ENCODE assay signal across 14 mouse cellular contexts in genomic region chr16:57485265-57485664, GRCm38 (mm10).
DNase-seq lines count a peak whose midpoint lies in the region; ATAC-seq and TF ChIP-seq lines count a peak whose summit lies in the region.
"Had no signal": no experiment of that assay in that cellular context is flagged by ENCODE, and none has a peak within 500 bp of the region (broad histone marks: within the 10 kb centered on the region; RNA-seq: fewer than 3 reads in every experiment).

No protein-coding gene starts in this region.

- 77% methylated on average over 9 of the region's 9 CpGs for WGBS in kidney, adult 2 months
- 70% methylated on average over 9 of the region's 9 CpGs for WGBS in kidney, embryonic 16.5 days
- 48% methylated on average over 9 of the region's 9 CpGs for WGBS in stomach, postnatal 0 days

- H3K27ac ChIP-seq in kidney, adult 2 months (ENCODE audit: insufficient read depth, low read depth, low read length): no peak overlapping the region
- H3K27ac ChIP-seq in kidney, embryonic 16.5 days (ENCODE audit: low read length): no peak overlapping the region
- peak overlapping the region; percentile 52 for H3K27ac ChIP-seq in MEL (ENCODE audit: control insufficient read depth, low read depth, low read length)
- H3K27ac ChIP-seq in stomach, postnatal 0 days (replicated peaks): no peak overlapping the region
- H3K27ac ChIP-seq: hindbrain, embryonic 13.5 days; midbrain, embryonic 15.5 days had no signal

- H3K36me3 ChIP-seq in kidney, adult 2 months (ENCODE audit: control insufficient read depth, insufficient read depth, low read length): no peaks in the 10 kb centered on the region
- no peaks in the 10 kb centered on the region for H3K36me3 ChIP-seq in kidney, embryonic 16.5 days (ENCODE audit: insufficient read depth, low read length)
- H3K36me3 ChIP-seq in MEL (ENCODE audit: control insufficient read depth in 1 of 2, insufficient read depth in 2 of 2, low read length in 2 of 2): peaks cover 0 to 33% of the 10 kb centered on the region in 2 experiments; a peak in 2 of 4 replicates
- no peaks in the 10 kb centered on the region for H3K36me3 ChIP-seq in stomach, postnatal 0 days (ENCODE audit: control insufficient read depth, insufficient read depth, low read length)
- H3K36me3 ChIP-seq: hindbrain, embryonic 13.5 days; limb, embryonic 12.5 days; midbrain, embryonic 15.5 days had no signal

- ATAC-seq in kidney, embryonic 16.5 days (ENCODE audit: low FRiP score, low TSS enrichment): no peak
- ATAC-seq in stomach, postnatal 0 days (ENCODE audit: low FRiP score, low TSS enrichment): no peak
- ATAC-seq: activated CD4-positive, CD25-positive, alpha-beta regulatory T cell, adult 4 months; midbrain, embryonic 15.5 days had no signal

- H3K9me3 ChIP-seq in kidney, embryonic 16.5 days (ENCODE audit: low read length): no peaks in the 10 kb centered on the region
- no peaks in the 10 kb centered on the region for H3K9me3 ChIP-seq in MEL (replicated peaks; ENCODE audit: insufficient read depth, low read length)
- no peaks in the 10 kb centered on the region for H3K9me3 ChIP-seq in stomach, postnatal 0 days (ENCODE audit: control insufficient read depth, low read length)
- H3K9me3 ChIP-seq: hindbrain, embryonic 13.5 days; limb, embryonic 12.5 days; midbrain, embryonic 15.5 days had no signal

- no peak overlapping the region for H3K4me3 ChIP-seq in kidney, adult 2 months (ENCODE audit: insufficient read depth, low read depth, low read length)
- H3K4me3 ChIP-seq in kidney, embryonic 16.5 days (ENCODE audit: low read length): no peak overlapping the region
- peak overlapping the region in 1 of 2 experiments; percentile 1; a peak in 1 of 4 replicates for H3K4me3 ChIP-seq in MEL (ENCODE audit: control insufficient read depth in 1 of 2, insufficient read depth in 1 of 2, low read depth in 2 of 2, low read length in 2 of 2)
- no peak overlapping the region for H3K4me3 ChIP-seq in stomach, postnatal 0 days (ENCODE audit: low read depth, low read length)
- H3K4me3 ChIP-seq: hindbrain, embryonic 13.5 days; limb, embryonic 12.5 days; midbrain, embryonic 15.5 days had no signal

- peaks cover 2% of the 10 kb centered on the region; the same call in 1 of the 2 replicates for H3K79me2 ChIP-seq in MEL (ENCODE audit: control insufficient read depth, insufficient read depth, low read length, poor library complexity)

- no peak for TF ChIP-seq POLR2A in kidney, adult 2 months (IDR thresholded peaks at IDR 0.05; ENCODE audit: low read depth, low read length)
- no peak for TF ChIP-seq POLR2A in MEL (IDR thresholded peaks at IDR 0.05; ENCODE audit: control insufficient read depth in 1 of 2, insufficient read depth in 1 of 2, low read depth in 1 of 2, low read length in 2 of 2, poor library complexity in 1 of 2)
- TF ChIP-seq POLR2A in brain, embryonic 14.5 days (IDR thresholded peaks at IDR 0.05; ENCODE audit: borderline replicate concordance, extremely low read depth, insufficient read depth, insufficient read length, poor library complexity, severe bottlenecking): no peak

- H3K27me3 ChIP-seq in kidney, adult 2 months (replicated peaks; ENCODE audit: control insufficient read depth, insufficient read depth, low read length): no peaks in the 10 kb centered on the region
- no peaks in the 10 kb centered on the region for H3K27me3 ChIP-seq in kidney, embryonic 16.5 days (ENCODE audit: insufficient read depth, low read length)
- H3K27me3 ChIP-seq in MEL (ENCODE audit: control insufficient read depth in 1 of 2, insufficient read depth in 2 of 2, low read length in 2 of 2): no peaks in the 10 kb centered on the region
- H3K27me3 ChIP-seq in stomach, postnatal 0 days (ENCODE audit: control insufficient read depth, insufficient read depth, low read length): no peaks in the 10 kb centered on the region
- H3K27me3 ChIP-seq: hindbrain, embryonic 13.5 days; limb, embryonic 12.5 days; midbrain, embryonic 15.5 days had no signal

- no peaks in the 10 kb centered on the region for H3K4me1 ChIP-seq in kidney, adult 2 months (ENCODE audit: control insufficient read depth, insufficient read depth, low read length)
- H3K4me1 ChIP-seq in kidney, embryonic 16.5 days (ENCODE audit: insufficient read depth, low read length): peaks cover 25% of the 10 kb centered on the region; the same call in 1 of the 2 replicates
- peaks cover 19 to 30% of the 10 kb centered on the region in 2 experiments for H3K4me1 ChIP-seq in MEL (ENCODE audit: control insufficient read depth in 1 of 2, insufficient read depth in 2 of 2, low read length in 2 of 2)
- H3K4me1 ChIP-seq in stomach, postnatal 0 days (replicated peaks; ENCODE audit: control insufficient read depth, insufficient read depth): no peaks in the 10 kb centered on the region; the same call in none of the 2 replicates
- H3K4me1 ChIP-seq: midbrain, embryonic 15.5 days had no signal

- no peak for TF ChIP-seq CTCF in kidney, adult 2 months (conservative IDR thresholded peaks at IDR 0.05; ENCODE audit: insufficient read depth, insufficient read length, low read depth, low read length)
- TF ChIP-seq CTCF in MEL (IDR thresholded peaks at IDR 0.05 in 2 of 3, conservative IDR thresholded peaks at IDR 0.05 in 1 of 3; ENCODE audit: control insufficient read depth in 1 of 3, insufficient read depth in 1 of 3, low read depth in 2 of 3, low read length in 3 of 3, poor library complexity in 1 of 3, severe bottlenecking in 1 of 3): no peak
- TF ChIP-seq CTCF in brain, embryonic 14.5 days (IDR thresholded peaks at IDR 0.05; ENCODE audit: borderline replicate concordance, extremely low read depth, insufficient read depth, insufficient read length): no peak
- TF ChIP-seq CTCF in stomach, postnatal 0 days (IDR thresholded peaks at IDR 0.05; ENCODE audit: low read depth): no peak

- peak; percentile 37 for DNase-seq in kidney, adult 2 months
- peak; percentile 83 for DNase-seq in MEL (ENCODE audit: low read depth, low spot score)
- DNase-seq in brain, embryonic 14.5 days (ENCODE audit: low read depth): peak; percentile 27
- peak; percentile 67 for DNase-seq in heart, postnatal 4 days
- no peak for DNase-seq in cerebellum, adult 11 months
- DNase-seq in stomach, postnatal 0 days (ENCODE audit: low spot score): no peak
- DNase-seq: cerebellum, adult 8-10 months; gastrocnemius, postnatal 36 days; thymus, postnatal 36 days had no signal

- no peak for TF ChIP-seq RAD21 in MEL (IDR thresholded peaks at IDR 0.05; ENCODE audit: low read depth, low read length)

- H3K9ac ChIP-seq in kidney, embryonic 16.5 days (replicated peaks; ENCODE audit: low read length): no peak overlapping the region
- H3K9ac ChIP-seq in MEL (ENCODE audit: control insufficient read depth, low read depth, low read length, poor library complexity, severe bottlenecking): no peak overlapping the region
- H3K9ac ChIP-seq in stomach, postnatal 0 days (ENCODE audit: low read length): no peak overlapping the region
- H3K9ac ChIP-seq: hindbrain, embryonic 13.5 days; limb, embryonic 12.5 days; midbrain, embryonic 15.5 days had no signal

- no peak overlapping the region for H3K4me2 ChIP-seq in kidney, embryonic 16.5 days (replicated peaks; ENCODE audit: low read depth, low read length)
- no peak overlapping the region for H3K4me2 ChIP-seq in stomach, postnatal 0 days (replicated peaks; ENCODE audit: low read depth)
- H3K4me2 ChIP-seq: hindbrain, embryonic 13.5 days; limb, embryonic 12.5 days; midbrain, embryonic 15.5 days had no signal

- peak; percentile 58 to 62 for TF ChIP-seq EP300 in MEL (IDR thresholded peaks at IDR 0.05; ENCODE audit: low read depth in 1 of 2, low read length in 2 of 2)
- TF ChIP-seq EP300 in stomach, postnatal 0 days (optimal IDR thresholded peaks at IDR 0.05): no peak

TF ChIP-seq in MEL, 35 proteins besides CTCF, POLR2A, EP300 and RAD21:
- peak; percentile 71 for TF ChIP-seq MYC (IDR thresholded peaks at IDR 0.05; ENCODE audit: low read depth, low read length)
- peak; percentile 46; the same call in 1 of the 2 replicates for TF ChIP-seq TCF12 (IDR thresholded peaks at IDR 0.05; ENCODE audit: low read depth, low read length)
- peak; percentile 73 for TF ChIP-seq MAX (IDR thresholded peaks at IDR 0.05; ENCODE audit: low read length)
- TF ChIP-seq RCOR1 (IDR thresholded peaks at IDR 0.05; ENCODE audit: low read depth, low read length): 0 out of 2 replicates have a peak, but pooled peaks have one; percentile 40
- TF ChIP-seq TBP (IDR thresholded peaks at IDR 0.05; ENCODE audit: low read depth, low read length): no peak
- 0 out of 2 replicates have a peak, but pooled peaks have one; percentile 50 for TF ChIP-seq SIN3A (IDR thresholded peaks at IDR 0.05; ENCODE audit: low read length)
- no peak for TF ChIP-seq ZMIZ1 (IDR thresholded peaks at IDR 0.05; ENCODE audit: low read depth, low read length)
- peak; percentile 74 for TF ChIP-seq MXI1 (IDR thresholded peaks at IDR 0.05; ENCODE audit: low read depth, low read length)
- TF ChIP-seq ZKSCAN1 (IDR thresholded peaks at IDR 0.05; ENCODE audit: low read depth, low read length): no peak
- TF ChIP-seq GATA1 (IDR thresholded peaks at IDR 0.05; ENCODE audit: low read depth, low read length): peak; percentile 74
TF ChIP-seq in MEL: peak in this region for 7.

Comparison
In these comparisons a context has a peak if more than half of its experiments do, and no peak if none do; other contexts are left out.
1. DNase-seq: peak in kidney, adult 2 months (single experiment), MEL (single experiment), brain, embryonic 14.5 days (single experiment) and heart, postnatal 4 days (single experiment); none in cerebellum, adult 11 months (single experiment) and stomach, postnatal 0 days (single experiment).